Mouse (Mus musculus) intestine, postnatal 0 days (tissue): ENCODE data around the gene Prss42. TPM values are rescaled to one million over a fixed set of nuclear protein-coding genes. Genes with fewer than 3 reads are reported as not detected.

Experiments used
- ATAC-seq: fragments of 200-750 bp; cut with Nextera tagmentation; 2 replicates; pipeline ENCODE4 v1.8.0; 2017; ENCODE audit warnings: mild to moderate bottlenecking, moderate TSS enrichment, moderate library complexity
- H3K27ac ChIP-seq: fragments of 300-500 bp; sonication (generic); 2 replicates; pipeline ENCODE4 v1.5.1; 2014; ENCODE audit warnings: mild to moderate bottlenecking, low read depth, low read length, moderate library complexity
- H3K27me3 ChIP-seq: fragments of 300-500 bp; sonication (generic); replicated peaks from 2 replicates; pipeline ENCODE4 v1.6.1; 2014; ENCODE audit warnings: low read length, mixed read lengths; ENCODE audit not compliant: control insufficient read depth, insufficient read depth
- H3K36me3 ChIP-seq: fragments of 300-500 bp; sonication (generic); 2 replicates; pipeline ENCODE4 v1.6.1; 2014; ENCODE audit warnings: mild to moderate bottlenecking, moderate library complexity; ENCODE audit not compliant: control insufficient read depth, insufficient read depth
- H3K4me1 ChIP-seq: fragments of 300-500 bp; sonication (generic); replicated peaks from 2 replicates; pipeline ENCODE4 v1.6.1; 2014; ENCODE audit warnings: antibody characterized with exemption, low read length, mixed read lengths; ENCODE audit not compliant: control insufficient read depth, insufficient read depth
- H3K4me2 ChIP-seq: fragments of 300-500 bp; sonication (generic); replicated peaks from 2 replicates; pipeline ENCODE4 v1.6.1; 2014; ENCODE audit warnings: low read depth, mild to moderate bottlenecking, moderate library complexity
- H3K4me3 ChIP-seq: fragments of 300-500 bp; sonication (generic); 2 replicates; pipeline ENCODE4 v1.5.1; 2014; ENCODE audit warnings: low read depth, low read length
- H3K9ac ChIP-seq: fragments of 300-500 bp; sonication (generic); 2 replicates; pipeline ENCODE4 v1.6.1; 2014; ENCODE audit warnings: mild to moderate bottlenecking, low read depth, low read length
- H3K9me3 ChIP-seq: fragments of 300-500 bp; sonication (generic); 2 replicates; pipeline ENCODE4 v1.6.1; 2016; ENCODE audit warnings: mixed run types; ENCODE audit not compliant: control insufficient read depth
- CTCF ChIP-seq: sonication (generic); IDR thresholded peaks from 2 replicates; pipeline ENCODE4 v1.5.1; 2016; ENCODE audit warnings: low read depth, mild to moderate bottlenecking, control low read depth, antibody characterized with exemption, moderate library complexity
- WGBS: fragments of 180-500 bp; shearing (Covaris S2); extraction: QIAGEN DNeasy Blood & Tissue Kit; methylation state at CpG from one replicate; pipeline ENCODE4 v1.1.7; 2014; 5-methylcytosine and 5-hydroxymethylcytosine counted together
- polyA plus RNA-seq: library from polyadenylated mRNA; unstranded; fragments of >200 nt; fragmentation: Nextera tagmentation; extraction: Ambion mirVana; gene quantifications from 2 replicates; pipeline ENCODE4 v1.2.1, GENCODE M21; 2015

Prss42 gene
- polyA plus RNA-seq, 1 experiment from 2014 or later = not detected

- 67% methylated on average over 15 of the region's 15 CpGs for WGBS
- no peak for ATAC-seq
- no peak overlapping the region for H3K27ac ChIP-seq
- no peak overlapping the region for H3K4me2 ChIP-seq
- no peaks in the 10 kb centered on the region for H3K4me1 ChIP-seq
- H3K27me3 ChIP-seq = 0 out of 2 replicates have a peak, but pooled peaks cover 4% of the 10 kb centered on the region
- no peak for TF ChIP-seq CTCF
- no peaks in the 10 kb centered on the region for H3K36me3 ChIP-seq
- no peaks in the 10 kb centered on the region for H3K9me3 ChIP-seq
- no peak overlapping the region for H3K9ac ChIP-seq
- no peak overlapping the region for H3K4me3 ChIP-seq
Observed at GRCm38 (mm10) chr9:110774403-110775268, 23.3 kb upstream of the Prss42 start.

- Histone ChIP-seq H3K4me3 (no peak overlapping the region), H3K9me3 (no peaks in the 10 kb centered on the region), H3K4me1 (no peaks in the 10 kb centered on the region), H3K27me3 (0 out of 2 replicates have a peak, but pooled peaks cover 4% of the 10 kb centered on the region), H3K4me2 (no peak overlapping the region), H3K9ac (no peak overlapping the region), H3K27ac (no peak overlapping the region), H3K36me3 (no peaks in the 10 kb centered on the region)
- 73% methylated on average over 10 of the region's 10 CpGs for WGBS
- TF ChIP-seq CTCF = no peak
- ATAC-seq = no peak
Observed at GRCm38 (mm10) chr9:110775269-110776022, 22.5 kb upstream of the Prss42 start.

GRCm38 (mm10) chr9:110778100-110778499 lies 19.9 kb upstream of the Prss42 start:
- 0 out of 2 replicates have a peak, but pooled peaks cover 4% of the 10 kb centered on the region for H3K27me3 ChIP-seq
- no peak for ATAC-seq
- no peak for TF ChIP-seq CTCF
- H3K27ac ChIP-seq = no peak overlapping the region
- H3K4me3 ChIP-seq = no peak overlapping the region
- no peak overlapping the region for H3K4me2 ChIP-seq
- H3K4me1 ChIP-seq = peaks cover 2% of the 10 kb centered on the region; the same call in 1 of the 2 replicates
- H3K36me3 ChIP-seq = no peaks in the 10 kb centered on the region
- no peaks in the 10 kb centered on the region for H3K9me3 ChIP-seq
- WGBS = 77% methylated on average over 1 of the region's 1 CpGs
- H3K9ac ChIP-seq = no peak overlapping the region

- Histone ChIP-seq H3K4me1 (peaks cover 2% of the 10 kb centered on the region; the same call in 1 of the 2 replicates), H3K27ac (no peak overlapping the region), H3K36me3 (no peaks in the 10 kb centered on the region), H3K4me3 (no peak overlapping the region), H3K4me2 (no peak overlapping the region), H3K9me3 (no peaks in the 10 kb centered on the region), H3K9ac (no peak overlapping the region), H3K27me3 (0 out of 2 replicates have a peak, but pooled peaks cover 4% of the 10 kb centered on the region)
- 85% methylated on average over 7 of the region's 7 CpGs for WGBS
- TF ChIP-seq CTCF = peak; percentile 34
- ATAC-seq = no peak
Observed at GRCm38 (mm10) chr9:110778559-110778958, 19.4 kb upstream of the Prss42 start.

GRCm38 (mm10) chr9:110779242-110779913 lies 18.6 kb upstream of the Prss42 start:
- Histone ChIP-seq H3K9me3 (no peaks in the 10 kb centered on the region), H3K4me1 (peaks cover 2% of the 10 kb centered on the region; the same call in 1 of the 2 replicates), H3K27me3 (0 out of 2 replicates have a peak, but pooled peaks cover 4% of the 10 kb centered on the region), H3K36me3 (no peaks in the 10 kb centered on the region), H3K4me3 (no peak overlapping the region), H3K4me2 (no peak overlapping the region), H3K27ac (no peak overlapping the region), H3K9ac (no peak overlapping the region)
- no peak for ATAC-seq
- WGBS = 74% methylated on average over 5 of the region's 5 CpGs
- peak; percentile 64 for TF ChIP-seq CTCF
